Mouse (Mus musculus) spleen, adult 2 months (tissue): ENCODE data around the gene U2surp. TPM values are rescaled to one million over a fixed set of nuclear protein-coding genes. Genes with fewer than 3 reads are reported as not detected.

Experiments used
- DNase-seq, 2 experiments: peaks; one replicate each; pipeline versions ENCODE4 v3.0.0 to v3.0.0-alpha.2; 2012 to 2021; ENCODE audit warnings: low spot score in 2 of 2, low read depth in 1 of 2
- H3K27ac ChIP-seq: fragments of 200-500 bp; 2 replicates; pipeline ENCODE4 v1.5.1; 2012; ENCODE audit warnings: low read length, inconsistent platforms; ENCODE audit not compliant: insufficient read depth
- H3K27me3 ChIP-seq: fragments of 200-500 bp; 2 replicates; pipeline ENCODE4 v1.6.1; 2012; ENCODE audit warnings: mild to moderate bottlenecking, moderate library complexity, low read length, inconsistent platforms; ENCODE audit not compliant: control insufficient read depth, insufficient read depth
- H3K36me3 ChIP-seq: fragments of 200-500 bp; 2 replicates; pipeline ENCODE4 v1.6.1; 2012; ENCODE audit warnings: mild to moderate bottlenecking, low read length, inconsistent platforms; ENCODE audit not compliant: control insufficient read depth, insufficient read depth
- H3K4me1 ChIP-seq: fragments of 200-500 bp; 2 replicates; pipeline ENCODE4 v1.6.1; 2011; ENCODE audit warnings: inconsistent platforms; ENCODE audit not compliant: control insufficient read depth, insufficient read depth, insufficient read length
- H3K4me3 ChIP-seq: fragments of 200-500 bp; 2 replicates; pipeline ENCODE4 v1.5.1; 2011; ENCODE audit warnings: mild to moderate bottlenecking, inconsistent platforms; ENCODE audit not compliant: insufficient read depth, insufficient read length; ENCODE audit errors: extremely low read depth
- CTCF ChIP-seq: fragments of 200-500 bp; IDR thresholded peaks from 2 replicates; pipeline ENCODE4 v1.5.1; 2011; ENCODE audit warnings: mild to moderate bottlenecking, inconsistent platforms; ENCODE audit not compliant: insufficient read depth, insufficient read length, insufficient replicate concordance; ENCODE audit errors: extremely low read depth
- POLR2A ChIP-seq: fragments of 200-500 bp; IDR thresholded peaks from 2 replicates; pipeline ENCODE4 v1.6.1; 2011; ENCODE audit warnings: low read depth, low read length, inconsistent platforms
- WGBS: fragments of 180-500 bp; shearing (Covaris S2); methylation state at CpG from one replicate; pipeline ENCODE4 v1.1.7; 2018; 5-methylcytosine and 5-hydroxymethylcytosine counted together
- polyA plus RNA-seq: library from polyadenylated mRNA; depleted of rRNA; stranded (reverse); fragments of >200 nt; gene quantifications from 2 replicates; pipeline ENCODE4 v1.2.3, GENCODE M21; 2012; rRNA removed

U2surp gene
- polyA plus RNA-seq, 1 experiment, result 1.7 TPM

DNA sequence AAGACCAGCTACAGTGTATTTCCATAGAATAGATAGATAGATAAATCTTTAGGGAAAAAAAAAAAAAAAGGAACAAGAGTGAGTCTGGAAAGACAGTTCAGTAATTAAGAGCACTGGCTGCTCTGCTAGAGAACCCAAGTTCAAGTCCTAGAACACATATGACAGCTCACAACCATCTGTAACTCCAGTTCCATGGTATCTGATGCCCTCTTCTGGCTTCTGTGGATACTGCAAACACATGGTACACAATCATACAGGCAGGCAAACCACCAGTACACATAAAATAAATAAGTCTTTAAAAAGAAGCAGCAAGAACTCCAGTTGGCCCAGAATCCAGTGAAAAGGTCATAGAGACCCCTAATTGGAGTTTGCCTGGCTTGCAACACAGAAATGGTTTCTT lies 97.9 kb downstream of the U2surp start:
- H3K27ac ChIP-seq, result no peak overlapping the region
- H3K36me3 ChIP-seq, result no peaks in the 10 kb centered on the region
- no peak overlapping the region for H3K4me3 ChIP-seq
- TF ChIP-seq POLR2A, result no peak
- TF ChIP-seq CTCF, result no peak
- no peaks in the 10 kb centered on the region for H3K4me1 ChIP-seq
- no peaks in the 10 kb centered on the region; the same call in 1 of the 2 replicates for H3K27me3 ChIP-seq
- no peak for DNase-seq

DNA sequence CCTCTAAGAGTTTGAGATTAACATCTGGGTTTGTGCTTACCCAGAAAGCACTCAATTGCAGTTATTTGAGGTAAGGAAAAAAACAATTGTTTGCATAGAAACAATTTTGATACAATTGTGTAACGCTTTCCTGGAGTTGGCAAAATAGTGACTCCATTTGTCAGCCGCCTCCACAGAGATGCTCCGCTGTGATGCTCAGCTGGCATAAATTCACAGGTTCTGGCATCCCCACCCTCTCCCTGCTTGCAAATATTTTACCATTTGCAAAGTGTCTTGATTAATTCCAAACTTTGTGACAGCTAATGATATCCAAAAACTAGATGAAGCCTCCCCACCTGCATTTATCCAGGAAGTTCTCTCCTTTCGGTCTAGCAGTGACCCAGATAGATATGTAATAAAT lies 99.7 kb downstream of the U2surp start:
- no peak for TF ChIP-seq CTCF
- TF ChIP-seq POLR2A, result no peak
- Histone ChIP-seq H3K27me3 (peaks cover 4% of the 10 kb centered on the region; the same call in 1 of the 2 replicates), H3K36me3 (no peaks in the 10 kb centered on the region), H3K4me3 (no peak overlapping the region), H3K27ac (no peak overlapping the region), H3K4me1 (no peaks in the 10 kb centered on the region; the same call in 1 of the 2 replicates)
- 89% methylated on average over 4 of the region's 4 CpGs for WGBS
- DNase-seq, result no peak

DNA sequence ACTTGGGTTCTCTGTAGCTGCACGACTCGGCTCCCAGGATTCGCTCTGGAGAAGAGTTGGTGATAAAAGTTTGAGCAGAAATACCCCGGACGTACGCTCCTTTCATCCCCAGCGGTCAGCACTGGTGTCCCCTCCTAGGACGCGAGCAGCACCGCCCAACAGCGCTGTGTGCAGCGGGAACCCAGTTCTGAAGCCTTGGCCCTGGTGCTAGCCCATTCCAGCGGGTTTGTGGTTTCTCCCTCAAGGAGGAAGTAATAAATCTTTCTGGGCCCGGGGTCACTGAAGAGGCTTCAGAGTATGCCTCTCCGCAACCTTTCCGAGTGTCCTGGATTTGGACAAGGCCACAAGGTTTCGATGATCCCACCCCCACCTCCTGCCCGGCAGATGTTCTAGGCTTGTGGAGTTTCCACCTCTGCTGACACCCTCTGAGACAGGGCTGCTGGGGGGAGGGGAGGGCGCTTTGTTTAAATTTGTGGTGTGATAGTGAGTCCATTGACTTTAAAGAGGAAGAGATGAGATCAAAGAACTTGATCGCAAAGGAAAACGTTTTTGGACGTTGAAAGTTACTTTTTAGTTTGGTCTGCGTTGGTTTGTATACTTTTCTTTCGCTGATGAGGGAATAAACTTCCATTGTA lies 104.1 kb downstream of the U2surp start:
- H3K4me3 ChIP-seq, result peak overlapping the region; percentile 50; the same call in 1 of the 2 replicates
- no peaks in the 10 kb centered on the region for H3K36me3 ChIP-seq
- peaks cover 18% of the 10 kb centered on the region for H3K27me3 ChIP-seq
- TF ChIP-seq CTCF (no peak), POLR2A (no peak)
- DNase-seq, result no peak
- WGBS, result 1% methylated on average over 24 of the region's 24 CpGs
- H3K27ac ChIP-seq, result peak overlapping the region; percentile 29; the same call in 1 of the 2 replicates
- peaks cover 13% of the 10 kb centered on the region for H3K4me1 ChIP-seq

Other genes with a start within 250 kb of the U2surp start
- 2.1 and 2.6 TPM in 2 replicates for gene Chst2, start 105.3 kb downstream of the U2surp start, polyA plus RNA-seq
- gene Paqr9, start 47.7 kb upstream of the U2surp start, polyA plus RNA-seq, result 16.5 and 21.3 TPM in 2 replicates
- 0.40 and 0.69 TPM in 2 replicates for gene Pcolce2, start 125.6 kb upstream of the U2surp start, polyA plus RNA-seq
- 0.60 and 1.0 TPM in 2 replicates for gene Trpc1, start 238.4 kb upstream of the U2surp start, polyA plus RNA-seq